Mouse (Mus musculus) cerebellum, adult 2 months (tissue): ENCODE measurements around the gene Tlr5.

ENCODE experiments used
- CTCF ChIP-seq: fragments of 200-500 bp; IDR thresholded peaks from 2 replicates; pipeline ENCODE4 v1.5.1; 2011; ENCODE audit warnings: low read depth, mild to moderate bottlenecking, control low read depth, low read length, moderate library complexity, borderline replicate concordance; ENCODE audit not compliant: insufficient read depth
- POLR2A ChIP-seq: fragments of 200-500 bp; IDR thresholded peaks from 2 replicates; pipeline ENCODE4 v1.6.1; 2011; ENCODE audit warnings: low read length, control low read depth, borderline replicate concordance; ENCODE audit not compliant: insufficient read depth

- TF ChIP-seq CTCF (no peak), POLR2A (no peak)
Measured at GRCm38 (mm10) chr1:182937486-182938120, 17.0 kb upstream of the Tlr5 start.
